Mouse (Mus musculus) thymus, postnatal 14 days (tissue): ENCODE measurements around the gene Krt10.

Experiments
- DNase-seq: peaks from one replicate; pipeline ENCODE4 v3.0.0; 2021

Gene Krt10

DNA sequence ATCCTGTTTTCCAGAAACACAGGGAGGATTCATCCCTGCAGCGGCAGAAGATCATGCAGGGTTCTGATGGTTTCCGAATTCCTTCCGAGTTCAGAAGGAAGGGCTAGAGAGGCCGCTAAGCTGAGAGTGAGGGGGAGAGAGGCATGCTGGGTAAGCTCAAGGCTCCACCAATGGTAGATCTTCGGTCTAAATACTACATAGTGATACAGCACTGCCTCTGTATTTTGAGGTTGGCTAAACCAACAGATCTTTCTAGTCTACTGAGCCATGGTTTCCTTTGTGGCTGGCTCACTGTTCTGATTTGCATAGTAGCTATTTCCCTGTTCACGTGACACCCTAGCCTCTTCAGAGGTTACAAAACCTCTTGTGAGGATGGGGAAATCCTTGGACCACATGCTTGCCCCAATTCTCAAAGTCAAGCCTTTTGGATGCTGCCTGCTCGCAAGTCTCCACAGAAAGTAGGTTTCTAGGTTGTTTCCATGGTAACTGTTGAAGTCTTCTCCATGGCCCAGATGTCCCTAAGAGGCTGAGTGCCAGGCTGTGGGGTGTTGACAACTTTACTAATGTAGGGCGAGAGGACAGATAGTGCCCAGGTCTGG lies 19.2 kb downstream of the Krt10 start:
- DNase-seq, result peak; percentile 11

DNA sequence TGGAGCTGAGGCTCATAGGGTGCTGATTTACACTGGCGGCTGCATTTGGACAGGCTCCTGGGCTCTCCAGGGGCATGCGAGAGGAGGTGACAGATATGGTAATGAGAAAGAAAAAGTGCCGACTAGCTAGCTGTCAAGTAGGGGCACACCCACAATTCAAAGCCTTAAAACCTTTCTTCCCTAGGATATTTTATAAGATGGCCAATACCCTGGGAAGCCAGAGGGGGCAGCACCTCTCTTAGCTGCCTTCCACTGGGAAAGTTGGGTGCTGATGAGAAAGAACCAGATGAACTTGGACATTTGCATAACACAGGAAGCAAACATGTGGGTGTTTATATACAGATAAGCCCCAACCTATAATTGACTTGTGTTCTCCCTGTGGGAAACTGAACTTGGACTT lies 19.9 kb downstream of the Krt10 start:
- DNase-seq, result peak; percentile 13

DNA sequence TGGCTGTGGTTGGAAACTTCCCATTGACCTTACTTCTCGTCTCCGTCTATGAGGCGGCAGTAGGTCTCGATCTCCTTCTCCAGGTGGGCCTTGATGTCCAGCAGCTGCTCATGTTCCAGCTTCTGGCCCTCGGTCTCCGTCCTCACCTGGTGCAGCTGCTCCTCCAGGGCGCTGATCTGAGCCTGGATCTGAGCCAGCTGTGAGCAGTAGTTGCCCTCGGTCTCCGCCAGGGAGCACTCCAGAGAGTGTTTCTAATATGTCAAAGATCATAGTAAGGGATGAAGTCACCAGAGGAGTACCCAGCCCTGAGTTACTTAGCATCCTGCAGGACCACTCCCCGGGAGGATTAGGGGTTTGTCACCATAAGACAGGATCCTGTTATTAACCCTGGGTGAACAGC lies 22.4 kb downstream of the Krt10 start:
- DNase-seq, result peak; percentile 25

DNA sequence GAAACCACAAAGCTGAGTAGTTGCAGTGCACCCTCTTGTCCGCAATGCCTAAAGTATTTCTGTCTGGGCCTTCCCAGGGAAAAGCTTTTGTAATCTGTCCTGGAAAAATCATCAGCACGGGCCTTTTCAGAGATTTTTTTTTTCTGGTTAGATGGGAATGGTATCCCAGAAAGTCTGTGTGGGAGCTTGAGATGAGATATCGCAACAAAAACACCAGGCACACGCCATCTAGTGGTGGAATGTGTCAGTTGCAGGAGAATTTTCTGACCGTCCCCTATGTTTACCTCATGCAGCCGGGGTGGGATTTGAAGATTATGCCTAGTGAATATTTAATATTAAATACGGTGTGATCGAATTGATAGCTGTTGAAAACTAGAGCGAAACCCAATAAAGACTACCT lies 24.8 kb downstream of the Krt10 start:
- DNase-seq, result no peak

DNA sequence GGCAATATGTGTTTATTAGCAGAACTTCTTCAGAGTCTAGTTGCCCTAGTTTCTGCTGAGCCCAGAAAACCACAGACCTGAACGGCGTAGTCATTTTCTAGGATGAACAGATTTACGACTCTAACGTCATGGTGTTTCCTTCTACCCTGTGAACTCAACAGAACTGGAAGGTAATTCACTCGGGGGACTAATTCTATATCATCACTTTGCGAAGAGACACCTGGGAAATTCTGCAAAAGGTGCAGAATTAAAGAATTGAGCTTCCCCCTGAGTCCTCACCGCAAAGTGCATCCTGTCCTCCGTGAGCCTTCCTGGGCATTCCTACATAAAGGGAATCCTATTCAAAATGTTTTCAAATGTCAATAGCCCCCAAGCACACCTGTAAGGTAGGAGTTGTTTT lies 27.7 kb downstream of the Krt10 start:
- no peak for DNase-seq

DNA sequence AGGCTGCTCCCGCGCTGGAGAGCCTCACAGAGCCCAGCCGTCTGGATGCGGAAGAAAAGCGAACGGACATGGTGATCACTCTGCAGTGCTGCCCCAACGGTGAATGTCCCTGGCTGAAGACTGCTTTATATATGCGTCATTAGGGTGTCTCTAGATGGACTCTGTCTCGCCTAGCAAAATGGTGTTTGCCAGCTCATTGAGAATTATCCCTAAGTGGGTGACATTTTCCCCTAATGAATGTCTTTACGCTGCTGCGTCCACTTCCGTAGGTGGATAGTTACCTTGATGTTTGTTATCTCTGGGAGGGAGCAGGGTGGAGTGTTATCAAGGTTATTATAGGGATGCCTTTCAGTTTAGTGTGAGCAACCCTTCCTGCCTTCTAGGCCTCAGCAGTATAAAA lies 38.2 kb downstream of the Krt10 start, which contains the start of gene Krt27:
Krt27 (minus strand) TSS at position 101 of the 400 bp plus-strand sequence.
- no peak for DNase-seq

DNA sequence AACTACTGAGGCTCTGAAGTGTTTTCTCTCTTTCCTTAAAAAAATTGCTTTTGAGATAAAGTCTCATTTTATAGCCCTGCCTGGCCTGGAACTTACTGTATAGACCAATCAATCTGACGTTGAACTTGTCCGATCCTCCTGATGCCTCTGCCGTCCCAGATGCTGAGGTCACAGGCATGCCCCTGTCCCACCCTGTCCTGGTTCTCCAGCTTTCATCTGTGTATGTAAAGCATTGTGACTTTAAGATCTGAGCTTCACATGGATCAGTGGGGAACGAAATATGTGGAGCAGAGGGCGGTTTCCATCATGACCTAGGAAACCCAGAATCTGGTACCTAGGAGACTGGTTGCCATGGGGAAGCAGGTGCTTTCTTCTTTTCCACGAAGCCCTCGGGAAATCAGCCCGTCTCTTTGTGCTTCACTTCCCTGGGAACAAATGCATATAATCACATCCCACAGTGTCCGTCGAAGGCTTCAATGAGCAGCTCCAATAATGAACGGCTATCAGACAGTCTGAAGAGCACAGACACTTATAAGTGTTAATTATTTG lies 49.8 kb downstream of the Krt10 start:
- no peak for DNase-seq

DNA sequence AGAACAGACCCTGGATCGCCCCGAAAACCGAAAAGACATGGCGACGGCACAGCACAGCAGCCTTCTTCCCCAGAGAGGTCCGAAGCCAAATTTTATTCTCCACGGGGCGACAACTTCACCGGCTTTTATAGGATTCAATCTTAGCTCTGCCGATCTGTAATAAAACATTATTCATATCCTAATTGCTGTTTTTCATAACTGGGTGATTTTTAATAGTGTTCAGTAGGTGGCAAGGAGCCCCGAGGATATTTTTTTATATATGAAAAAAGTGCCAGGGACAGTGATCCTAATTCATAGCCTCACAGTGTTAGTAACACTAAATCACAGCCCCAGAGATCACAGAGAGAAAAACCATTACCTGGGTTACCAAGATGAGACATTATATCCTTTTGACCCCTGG lies 51.3 kb downstream of the Krt10 start, which contains the start of gene Krt26:
Krt26 (minus strand) TSS at position 101 of the 400 bp plus-strand sequence.
- DNase-seq, result no peak
